Mouse (Mus musculus): ENCODE results near the gene Narf.

Gene Narf

GRCm38 (mm10) chr11:121235475-121236238, 1.4 kb upstream of the Narf start:
- peak; percentile 53 for DNase-seq (ENCODE audit: low spot score)

- no peak for DNase-seq (ENCODE audit: low spot score)
Observed at GRCm38 (mm10) chr11:121237345-121238128, 484 bp downstream of the Narf start.

GRCm38 (mm10) chr11:121239669-121240068, 2.6 kb downstream of the Narf start:
- no peak for DNase-seq (ENCODE audit: low spot score)

- no peak for DNase-seq (ENCODE audit: low spot score)
Observed at GRCm38 (mm10) chr11:121250196-121250595, 13.1 kb downstream of the Narf start.

GRCm38 (mm10) chr11:121259160-121260100, 22.4 kb downstream of the Narf start, which contains the start of gene Foxk2:
Gene Foxk2, plus strand, starts transcription at chr11:121259990.
- peak; percentile 93 for DNase-seq (ENCODE audit: low spot score)

- DNase-seq (ENCODE audit: low spot score), result peak; percentile 41
Observed at GRCm38 (mm10) chr11:121260211-121260906, 23.3 kb downstream of the Narf start.

- DNase-seq (ENCODE audit: low spot score), result no peak
Observed at GRCm38 (mm10) chr11:121261074-121261473, 24.0 kb downstream of the Narf start.

- DNase-seq (ENCODE audit: low spot score), result no peak
Observed at GRCm38 (mm10) chr11:121277516-121277915, 40.5 kb downstream of the Narf start.

GRCm38 (mm10) chr11:121278011-121278410, 41.0 kb downstream of the Narf start:
- no peak for DNase-seq (ENCODE audit: low spot score)

GRCm38 (mm10) chr11:121282911-121283310, 45.9 kb downstream of the Narf start:
- DNase-seq (ENCODE audit: low spot score), result no peak

- DNase-seq (ENCODE audit: low spot score), result no peak
Observed at GRCm38 (mm10) chr11:121289859-121290258, 52.8 kb downstream of the Narf start.

- DNase-seq (ENCODE audit: low spot score), result no peak
Observed at GRCm38 (mm10) chr11:121294771-121295170, 57.7 kb downstream of the Narf start.

- no peak for DNase-seq (ENCODE audit: low spot score)
Observed at GRCm38 (mm10) chr11:121298493-121298892, 61.4 kb downstream of the Narf start.

- no peak for DNase-seq (ENCODE audit: low spot score)
Observed at GRCm38 (mm10) chr11:121300265-121300664, 63.2 kb downstream of the Narf start.

- no peak for DNase-seq (ENCODE audit: low spot score)
Observed at GRCm38 (mm10) chr11:121305371-121305770, 68.3 kb downstream of the Narf start.

Measured in retina, embryonic 14.5 days (tissue).